Mouse (Mus musculus): ENCODE measurements at regions not wholly inside any gene's neighbourhood (a gene's known extent, or its start where the extent isn't known, plus 50 kb on each side); places are given as distances from the start of the nearest gene placed in this dataset.
A peak's percentile ranks its signal among the peaks of the same experiment; 100 is the strongest.

DNA sequence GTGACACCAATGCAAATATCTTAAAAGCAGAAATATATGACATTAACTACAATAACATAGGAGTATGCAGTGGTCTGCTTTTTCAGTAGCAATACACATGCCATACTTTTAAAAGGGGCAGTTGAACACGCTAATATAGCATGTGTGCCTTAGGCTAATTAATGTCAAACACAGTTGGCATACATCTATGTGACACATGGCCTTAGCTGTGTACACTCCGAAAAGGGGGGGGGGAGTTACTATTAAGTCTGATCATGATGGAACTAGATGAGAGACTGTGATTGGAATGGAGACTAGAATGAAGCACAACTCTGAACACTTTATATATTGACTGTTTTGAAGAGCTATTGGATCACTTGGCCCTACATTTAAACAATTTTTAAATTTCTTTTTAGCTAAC is 1262.9 kb downstream of the Efnb2 start:
- H3K36me3 ChIP-seq (ENCODE audit: control insufficient read depth, insufficient read depth): no peaks in the 10 kb centered on the region
- no peak for ATAC-seq
- 58% methylated on average over 2 of the region's 2 CpGs for WGBS
- H3K9me3 ChIP-seq (ENCODE audit: control insufficient read depth, low read length): no peaks in the 10 kb centered on the region
- no peak overlapping the region for H3K4me2 ChIP-seq (ENCODE audit: low read length)
- no peaks in the 10 kb centered on the region for H3K27me3 ChIP-seq (replicated peaks; ENCODE audit: control insufficient read depth, insufficient read depth, low read length)
- H3K4me3 ChIP-seq (replicated peaks; ENCODE audit: low read length): no peak overlapping the region
- no peaks in the 10 kb centered on the region for H3K4me1 ChIP-seq (replicated peaks; ENCODE audit: control insufficient read depth, insufficient read depth, low read length)
- H3K27ac ChIP-seq (ENCODE audit: low read length): no peak overlapping the region
- no peak overlapping the region for H3K9ac ChIP-seq (replicated peaks; ENCODE audit: low read depth, low read length)

DNA sequence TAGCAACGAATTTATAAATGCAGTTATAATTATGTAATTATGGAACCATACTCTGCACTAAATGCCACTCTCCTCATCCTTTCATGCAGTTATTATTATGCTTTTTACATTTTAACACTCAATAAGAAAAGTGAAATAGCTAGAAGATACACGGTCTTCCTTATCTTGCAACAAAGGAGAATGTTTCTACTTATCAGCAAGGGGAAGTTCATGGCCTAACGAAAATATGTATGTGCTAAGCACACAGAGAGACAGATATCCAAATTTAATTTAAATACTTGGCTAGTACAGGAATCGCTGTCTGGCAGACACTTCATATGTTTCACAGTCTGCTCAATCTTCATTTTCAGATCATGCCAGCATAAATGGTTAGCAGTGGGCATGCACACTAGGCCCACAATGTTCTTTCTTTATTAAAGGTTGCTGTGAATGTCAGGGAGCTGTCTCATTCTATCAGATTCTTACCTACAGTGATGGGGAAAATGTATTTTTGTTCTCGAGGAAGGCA is 1263.6 kb downstream of the Efnb2 start:
- no peak overlapping the region for H3K4me2 ChIP-seq (ENCODE audit: low read length)
- no peak overlapping the region for H3K27ac ChIP-seq (ENCODE audit: low read length)
- H3K4me1 ChIP-seq (replicated peaks; ENCODE audit: control insufficient read depth, insufficient read depth, low read length): no peaks in the 10 kb centered on the region
- H3K9me3 ChIP-seq (ENCODE audit: control insufficient read depth, low read length): no peaks in the 10 kb centered on the region
- H3K36me3 ChIP-seq (ENCODE audit: control insufficient read depth, insufficient read depth): no peaks in the 10 kb centered on the region
- no peak overlapping the region for H3K9ac ChIP-seq (replicated peaks; ENCODE audit: low read depth, low read length)
- WGBS: 64% methylated on average over 5 of the region's 5 CpGs
- H3K4me3 ChIP-seq (replicated peaks; ENCODE audit: low read length): no peak overlapping the region
- ATAC-seq: peak; percentile 70; the same call in 1 of the 2 replicates
- no peaks in the 10 kb centered on the region for H3K27me3 ChIP-seq (replicated peaks; ENCODE audit: control insufficient read depth, insufficient read depth, low read length)
